Mouse (Mus musculus): ENCODE data around the gene Slc23a3. TPM values are rescaled to one million over a fixed set of nuclear protein-coding genes. Genes with fewer than 3 reads are reported as not detected.

Gene Slc23a3
- polyA plus RNA-seq, 1 experiment = not detected

DNA sequence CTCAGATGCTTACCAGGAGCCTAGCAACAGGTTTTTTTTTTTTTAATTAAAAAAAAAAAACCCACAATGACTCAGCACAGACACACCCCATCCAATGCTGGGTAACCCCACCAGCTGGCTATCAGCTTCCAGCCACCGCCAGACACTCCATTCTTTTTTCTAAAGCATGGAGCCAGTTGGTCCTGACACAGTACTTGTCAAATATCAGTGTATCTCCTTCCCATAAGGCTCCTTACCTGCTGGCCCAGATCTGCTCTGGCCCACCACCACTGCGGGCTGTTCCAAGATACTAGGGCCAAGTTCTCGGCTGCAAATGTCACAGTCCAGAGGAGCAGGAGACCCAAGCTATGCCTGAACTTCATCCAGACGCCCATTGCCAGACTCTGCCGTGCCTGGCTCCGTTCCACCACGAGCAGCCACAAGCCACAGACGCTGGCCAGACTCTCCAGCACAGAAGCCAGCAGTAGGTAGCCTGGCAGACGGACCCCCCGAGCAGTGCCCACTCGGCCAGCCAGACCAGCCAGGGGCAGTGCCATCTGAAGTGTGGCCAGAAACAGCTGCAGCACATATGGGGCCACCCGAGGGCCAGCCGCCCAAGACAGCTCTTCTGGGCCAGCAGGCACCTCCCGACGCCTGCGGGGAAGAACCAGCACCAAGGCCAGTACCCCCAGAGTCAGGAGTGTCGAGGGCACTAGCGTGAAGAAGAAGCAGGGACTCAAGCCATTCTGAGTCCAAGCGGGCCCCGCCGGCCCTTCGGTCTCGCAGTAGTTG, 45.8 kb upstream of the Slc23a3 start:
- Histone ChIP-seq H3K4me3 (ENCODE audit: low read depth, low read length) (peak overlapping the region; percentile 70), H3K36me3 (ENCODE audit: control insufficient read depth, insufficient read depth, low read length, poor library complexity, severe bottlenecking) (no peaks in the 10 kb centered on the region), H3K4me1 (ENCODE audit: control insufficient read depth, insufficient read depth, low read length) (no peaks in the 10 kb centered on the region), H3K27ac (ENCODE audit: insufficient read depth, low read length) (no peak overlapping the region), H3K9me3 (replicated peaks; ENCODE audit: control insufficient read depth, insufficient read depth, low read length, poor library complexity, severe bottlenecking) (no peaks in the 10 kb centered on the region), H3K27me3 (ENCODE audit: control insufficient read depth, insufficient read depth, low read length, poor library complexity, severe bottlenecking) (no peaks in the 10 kb centered on the region), H3K9ac (ENCODE audit: low read depth, poor library complexity, severe bottlenecking) (peak overlapping the region; percentile 3; the same call in 1 of the 2 replicates)
- no peak for TF ChIP-seq CTCF (IDR thresholded peaks at IDR 0.05; ENCODE audit: low read depth, low read length)
- TF ChIP-seq POLR2A (IDR thresholded peaks at IDR 0.05; ENCODE audit: insufficient read depth, low read length) = no peak
- TF ChIP-seq EP300 (IDR thresholded peaks at IDR 0.05; ENCODE audit: insufficient read depth, low read depth, low read length) = no peak

DNA sequence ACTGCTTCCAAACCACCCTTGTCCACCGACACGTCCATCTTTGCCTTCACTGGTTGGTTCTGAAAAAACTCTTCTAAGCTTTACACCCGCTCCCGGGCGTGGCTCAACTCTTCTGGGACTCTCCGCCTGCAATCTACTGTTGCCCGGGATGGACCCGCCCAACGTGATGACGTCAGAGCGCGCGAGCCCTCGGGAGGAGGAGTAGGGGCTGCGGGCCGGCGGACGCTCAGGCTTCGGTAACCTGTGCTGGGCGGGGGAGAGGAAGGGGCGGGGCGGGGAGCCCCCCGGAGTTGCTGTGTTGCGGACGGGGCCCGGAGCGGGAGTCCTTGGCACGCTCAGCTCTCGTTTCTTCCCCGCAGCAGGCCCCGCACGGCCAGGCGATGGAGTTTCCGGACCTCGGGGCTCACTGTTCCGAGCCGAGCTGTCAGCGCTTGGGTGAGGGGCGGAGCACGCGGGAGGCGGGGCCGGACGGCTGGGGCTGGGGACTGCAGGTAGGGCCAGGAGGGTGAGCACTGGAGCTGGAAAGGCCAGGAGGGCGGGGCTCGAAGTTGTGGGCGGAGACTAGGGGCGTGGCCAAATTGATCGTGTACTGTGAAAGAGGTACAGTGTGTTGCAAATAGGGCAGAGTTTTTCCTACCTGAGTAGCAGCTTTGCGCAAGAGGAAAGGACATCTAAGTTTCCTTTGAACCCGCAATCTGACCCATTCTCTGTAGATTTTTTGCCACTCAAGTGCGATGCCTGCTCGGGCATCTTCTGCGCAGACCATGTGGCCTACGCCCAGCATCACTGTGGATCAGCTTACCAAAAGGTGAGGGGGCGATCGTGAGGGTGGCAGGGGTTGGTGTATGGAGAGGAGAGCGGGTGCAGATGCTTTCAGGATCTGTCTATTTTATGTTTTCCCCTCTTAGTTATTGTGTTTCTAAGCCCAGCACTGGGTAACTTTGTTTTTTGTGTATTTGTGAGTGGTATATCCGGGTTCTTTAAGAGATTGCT, 35.1 kb upstream of the Slc23a3 start, which contains the start of gene Zfand2b:
Zfand2b (plus strand) TSS at position 175 of the 993 bp plus-strand sequence.
- Histone ChIP-seq H3K27ac (ENCODE audit: insufficient read depth, low read length) (peak within 1 kb of the TSS; percentile 86), H3K36me3 (ENCODE audit: control insufficient read depth, insufficient read depth, low read length, poor library complexity, severe bottlenecking) (0 out of 2 replicates have a peak, but pooled peaks cover 4% of the 10 kb centered on the region), H3K9ac (ENCODE audit: low read depth, poor library complexity, severe bottlenecking) (peak within 1 kb of the TSS; percentile 54), H3K9me3 (replicated peaks; ENCODE audit: control insufficient read depth, insufficient read depth, low read length, poor library complexity, severe bottlenecking) (no peaks in the 10 kb centered on the region), H3K4me3 (ENCODE audit: low read depth, low read length) (peak within 1 kb of the TSS; percentile 97), H3K4me1 (ENCODE audit: control insufficient read depth, insufficient read depth, low read length) (peaks cover 3% of the 10 kb centered on the region), H3K27me3 (ENCODE audit: control insufficient read depth, insufficient read depth, low read length, poor library complexity, severe bottlenecking) (no peaks in the 10 kb centered on the region)
- TF ChIP-seq POLR2A (IDR thresholded peaks at IDR 0.05; ENCODE audit: insufficient read depth, low read length) (peak; percentile 89), CTCF (IDR thresholded peaks at IDR 0.05; ENCODE audit: low read depth, low read length) (no peak)

DNA sequence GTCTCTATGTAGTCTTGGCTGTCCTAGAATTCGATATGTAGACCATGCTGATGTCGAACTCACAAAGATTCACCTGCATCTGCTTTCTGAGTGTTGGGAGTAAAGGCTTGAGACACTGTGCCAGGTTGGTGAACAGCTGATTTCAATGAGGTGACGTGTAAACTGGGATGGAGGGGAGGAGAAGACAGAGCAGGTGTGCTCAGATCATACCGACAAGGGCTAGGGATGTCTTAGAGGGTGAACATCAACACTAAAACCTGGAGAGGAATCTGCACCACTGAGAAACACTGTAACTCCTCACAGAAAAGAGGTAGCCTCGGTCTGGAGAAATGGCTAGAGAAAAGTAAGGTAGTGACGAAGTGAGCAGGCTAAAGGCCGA, 34.4 kb upstream of the Slc23a3 start:
- TF ChIP-seq CTCF (IDR thresholded peaks at IDR 0.05; ENCODE audit: low read depth, low read length) = no peak
- no peak for TF ChIP-seq POLR2A (IDR thresholded peaks at IDR 0.05; ENCODE audit: insufficient read depth, low read length)
- TF ChIP-seq EP300 (IDR thresholded peaks at IDR 0.05; ENCODE audit: insufficient read depth, low read depth, low read length) = no peak
- Histone ChIP-seq H3K4me1 (ENCODE audit: control insufficient read depth, insufficient read depth, low read length) (peaks cover 3% of the 10 kb centered on the region), H3K36me3 (ENCODE audit: control insufficient read depth, insufficient read depth, low read length, poor library complexity, severe bottlenecking) (0 out of 2 replicates have a peak, but pooled peaks cover 4% of the 10 kb centered on the region), H3K27me3 (ENCODE audit: control insufficient read depth, insufficient read depth, low read length, poor library complexity, severe bottlenecking) (no peaks in the 10 kb centered on the region), H3K9ac (ENCODE audit: low read depth, poor library complexity, severe bottlenecking) (peak overlapping the region; percentile 54), H3K4me3 (ENCODE audit: low read depth, low read length) (peak overlapping the region; percentile 83), H3K27ac (ENCODE audit: insufficient read depth, low read length) (peak overlapping the region; percentile 86), H3K9me3 (replicated peaks; ENCODE audit: control insufficient read depth, insufficient read depth, low read length, poor library complexity, severe bottlenecking) (no peaks in the 10 kb centered on the region)

DNA sequence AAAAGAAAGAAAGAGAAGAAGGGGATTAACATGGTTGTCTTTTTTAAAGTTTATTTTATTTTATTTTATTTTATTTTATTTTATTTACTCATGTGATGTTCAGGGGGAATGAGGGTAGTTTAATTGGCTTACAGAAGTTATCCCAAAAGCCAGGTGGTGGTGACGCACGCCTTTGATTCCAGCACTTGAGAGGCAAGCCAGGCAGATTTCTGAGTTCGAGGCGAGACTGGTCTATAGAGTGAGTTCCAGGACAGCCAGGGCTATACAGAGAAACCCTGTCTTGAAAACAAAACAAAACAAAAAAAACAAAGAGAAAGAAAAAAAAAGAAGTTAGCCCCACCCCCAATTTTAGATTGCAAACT, 26.5 kb upstream of the Slc23a3 start:
- Histone ChIP-seq H3K36me3 (ENCODE audit: control insufficient read depth, insufficient read depth, low read length, poor library complexity, severe bottlenecking) (no peaks in the 10 kb centered on the region), H3K27me3 (ENCODE audit: control insufficient read depth, insufficient read depth, low read length, poor library complexity, severe bottlenecking) (no peaks in the 10 kb centered on the region), H3K4me3 (ENCODE audit: low read depth, low read length) (no peak overlapping the region), H3K9ac (ENCODE audit: low read depth, poor library complexity, severe bottlenecking) (no peak overlapping the region), H3K4me1 (ENCODE audit: control insufficient read depth, insufficient read depth, low read length) (no peaks in the 10 kb centered on the region), H3K9me3 (replicated peaks; ENCODE audit: control insufficient read depth, insufficient read depth, low read length, poor library complexity, severe bottlenecking) (no peaks in the 10 kb centered on the region), H3K27ac (ENCODE audit: insufficient read depth, low read length) (no peak overlapping the region)
- TF ChIP-seq POLR2A (IDR thresholded peaks at IDR 0.05; ENCODE audit: insufficient read depth, low read length) (no peak), EP300 (IDR thresholded peaks at IDR 0.05; ENCODE audit: insufficient read depth, low read depth, low read length) (no peak), CTCF (IDR thresholded peaks at IDR 0.05; ENCODE audit: low read depth, low read length) (no peak)

DNA sequence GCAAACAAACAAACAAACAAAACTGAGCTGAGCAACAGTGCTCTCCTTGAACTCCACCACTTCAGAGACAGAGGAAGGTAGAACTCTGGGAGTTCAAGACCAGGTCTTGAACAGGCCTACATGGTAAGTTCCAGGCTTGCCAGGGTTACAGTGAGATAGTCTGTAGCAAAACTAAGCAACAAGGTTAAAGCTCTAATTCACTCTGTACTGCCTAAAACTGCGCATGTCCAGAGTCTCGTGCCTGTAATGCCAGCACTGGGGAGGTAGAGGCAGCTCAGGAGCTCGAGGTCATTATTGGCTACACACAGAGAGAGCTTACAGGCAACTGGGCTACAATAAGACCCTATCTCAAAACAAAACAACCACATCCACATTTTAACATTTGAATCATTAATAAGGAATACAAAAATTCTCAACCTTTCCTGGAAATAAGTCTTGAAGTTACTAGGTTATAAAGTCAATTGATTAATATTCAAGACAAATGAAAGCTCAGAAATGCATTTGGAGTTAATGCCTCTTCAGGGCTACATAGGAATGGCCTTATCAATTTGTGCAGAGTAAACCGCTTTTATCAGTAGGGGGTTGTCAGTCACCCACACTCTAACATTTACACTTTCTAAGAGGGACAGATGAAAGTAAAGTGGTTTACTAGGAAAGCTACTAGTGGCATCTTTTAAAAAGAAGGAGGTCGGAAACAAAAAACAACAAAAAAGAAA, 26.0 kb upstream of the Slc23a3 start:
- TF ChIP-seq CTCF (IDR thresholded peaks at IDR 0.05; ENCODE audit: low read depth, low read length) (no peak), POLR2A (IDR thresholded peaks at IDR 0.05; ENCODE audit: insufficient read depth, low read length) (no peak), EP300 (IDR thresholded peaks at IDR 0.05; ENCODE audit: insufficient read depth, low read depth, low read length) (no peak)
- Histone ChIP-seq H3K9me3 (replicated peaks; ENCODE audit: control insufficient read depth, insufficient read depth, low read length, poor library complexity, severe bottlenecking) (no peaks in the 10 kb centered on the region), H3K27ac (ENCODE audit: insufficient read depth, low read length) (no peak overlapping the region), H3K4me1 (ENCODE audit: control insufficient read depth, insufficient read depth, low read length) (no peaks in the 10 kb centered on the region), H3K4me3 (ENCODE audit: low read depth, low read length) (no peak overlapping the region), H3K36me3 (ENCODE audit: control insufficient read depth, insufficient read depth, low read length, poor library complexity, severe bottlenecking) (no peaks in the 10 kb centered on the region), H3K9ac (ENCODE audit: low read depth, poor library complexity, severe bottlenecking) (no peak overlapping the region), H3K27me3 (ENCODE audit: control insufficient read depth, insufficient read depth, low read length, poor library complexity, severe bottlenecking) (no peaks in the 10 kb centered on the region)

Measured in ES-Bruce4 (cell line).